Mouse (Mus musculus): Measurements from ENCODE around the gene AI464131. TPM values are rescaled to one million over a fixed set of nuclear protein-coding genes. Genes with fewer than 3 reads are reported as not detected.
"Not testable (repeated sequence)": the region's sequence is repeated elsewhere in the genome, so short reads cannot be mapped to it uniquely, and the experiment has no call there.

The AI464131 gene
- polyA plus RNA-seq, 1 experiment from 2014 or later: 9.7 TPM

DNA sequence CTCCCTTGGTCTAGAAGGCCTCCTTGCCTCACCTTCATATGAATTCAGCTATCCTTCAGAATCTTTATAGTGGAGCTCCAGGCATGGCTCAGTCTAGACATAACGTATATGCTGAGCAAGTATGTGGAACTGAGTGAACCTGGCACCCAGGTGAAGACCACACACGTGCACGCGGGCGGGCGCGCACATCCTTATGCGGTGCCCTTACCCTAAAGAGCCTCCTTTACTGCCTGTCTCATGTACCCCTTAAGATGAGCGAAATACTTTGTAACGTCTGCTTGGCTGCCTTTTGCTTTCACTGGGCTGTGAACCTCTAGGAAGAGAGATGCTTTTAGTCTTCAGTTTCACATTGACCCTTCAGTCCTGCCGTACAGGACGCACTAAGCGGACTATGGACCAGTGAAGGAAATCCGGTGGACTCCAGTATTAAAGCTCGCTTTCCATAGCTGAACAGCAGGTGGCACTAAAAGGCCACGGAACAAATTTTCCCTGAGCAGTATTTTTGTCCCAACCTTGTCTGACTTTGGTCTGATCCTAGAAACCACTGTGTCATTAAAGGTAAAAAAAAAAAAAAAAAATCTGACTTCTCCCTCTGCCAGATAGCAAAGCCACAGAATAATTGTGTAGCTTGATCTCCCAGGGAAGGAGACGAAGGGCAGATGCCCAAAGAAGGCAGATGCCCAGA, 34.3 kb downstream of the AI464131 start:
- Histone ChIP-seq H3K27ac (replicated peaks; ENCODE audit: low read depth, low read length) (no peak overlapping the region), H3K4me1 (ENCODE audit: control insufficient read depth, insufficient read depth, low read length) (no peaks in the 10 kb centered on the region), H3K9ac (replicated peaks; ENCODE audit: low read length) (no peak overlapping the region), H3K27me3 (ENCODE audit: control insufficient read depth, insufficient read depth, low read length) (no peaks in the 10 kb centered on the region), H3K9me3 (replicated peaks; ENCODE audit: control insufficient read depth, low read length) (no peaks in the 10 kb centered on the region), H3K4me2 (ENCODE audit: low read depth, low read length) (no peak overlapping the region), H3K4me3 (ENCODE audit: low read depth, low read length) (no peak overlapping the region), H3K36me3 (replicated peaks; ENCODE audit: control insufficient read depth, insufficient read depth, low read depth, low read length) (no peaks in the 10 kb centered on the region)
- DNase-seq (ENCODE audit: low spot score) (peak; percentile 80), ATAC-seq (replicated peaks; ENCODE audit: insufficient number of reproducible peaks, low FRiP score, low TSS enrichment, low read depth) (no peak)
- 60% methylated on average over 17 of the region's 17 CpGs for WGBS

DNA sequence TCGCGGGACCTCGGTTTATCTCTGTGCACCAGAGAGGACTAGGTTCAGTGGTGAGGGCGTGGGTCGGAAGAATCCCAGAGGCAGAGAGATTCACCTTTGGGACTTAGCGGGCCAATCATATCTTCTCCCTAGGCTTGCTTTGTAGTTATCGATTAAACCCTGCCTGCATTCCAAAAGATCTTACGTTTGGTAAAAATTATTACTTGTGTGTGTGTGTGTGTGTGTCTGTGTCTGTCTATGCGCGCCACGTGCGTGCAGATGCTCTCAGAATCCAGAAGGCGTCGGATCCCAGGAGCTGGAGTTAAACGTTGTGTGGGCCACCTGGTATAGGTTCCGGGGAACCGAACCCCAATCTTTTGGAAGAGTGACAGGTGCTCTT, 37.6 kb downstream of the AI464131 start:
- peak overlapping the region; percentile 37 for H3K4me2 ChIP-seq (ENCODE audit: low read depth, low read length)
- DNase-seq (ENCODE audit: low spot score) (peak; percentile 48), ATAC-seq (replicated peaks; ENCODE audit: insufficient number of reproducible peaks, low FRiP score, low TSS enrichment, low read depth) (no peak)
- peak overlapping the region; percentile 78 for H3K4me3 ChIP-seq (ENCODE audit: low read depth, low read length)
- 0 out of 2 replicates have a peak overlapping the region, but pooled peaks have one; percentile 17 for H3K27ac ChIP-seq (replicated peaks; ENCODE audit: low read depth, low read length)
- no peaks in the 10 kb centered on the region for H3K27me3 ChIP-seq (ENCODE audit: control insufficient read depth, insufficient read depth, low read length)
- H3K36me3 ChIP-seq (replicated peaks; ENCODE audit: control insufficient read depth, insufficient read depth, low read depth, low read length): no peaks in the 10 kb centered on the region
- 4% methylated on average over 17 of the region's 17 CpGs for WGBS
- no peaks in the 10 kb centered on the region for H3K4me1 ChIP-seq (ENCODE audit: control insufficient read depth, insufficient read depth, low read length)
- peak overlapping the region; percentile 69 for H3K9ac ChIP-seq (replicated peaks; ENCODE audit: low read length)
- H3K9me3 ChIP-seq (replicated peaks; ENCODE audit: control insufficient read depth, low read length): no peaks in the 10 kb centered on the region

DNA sequence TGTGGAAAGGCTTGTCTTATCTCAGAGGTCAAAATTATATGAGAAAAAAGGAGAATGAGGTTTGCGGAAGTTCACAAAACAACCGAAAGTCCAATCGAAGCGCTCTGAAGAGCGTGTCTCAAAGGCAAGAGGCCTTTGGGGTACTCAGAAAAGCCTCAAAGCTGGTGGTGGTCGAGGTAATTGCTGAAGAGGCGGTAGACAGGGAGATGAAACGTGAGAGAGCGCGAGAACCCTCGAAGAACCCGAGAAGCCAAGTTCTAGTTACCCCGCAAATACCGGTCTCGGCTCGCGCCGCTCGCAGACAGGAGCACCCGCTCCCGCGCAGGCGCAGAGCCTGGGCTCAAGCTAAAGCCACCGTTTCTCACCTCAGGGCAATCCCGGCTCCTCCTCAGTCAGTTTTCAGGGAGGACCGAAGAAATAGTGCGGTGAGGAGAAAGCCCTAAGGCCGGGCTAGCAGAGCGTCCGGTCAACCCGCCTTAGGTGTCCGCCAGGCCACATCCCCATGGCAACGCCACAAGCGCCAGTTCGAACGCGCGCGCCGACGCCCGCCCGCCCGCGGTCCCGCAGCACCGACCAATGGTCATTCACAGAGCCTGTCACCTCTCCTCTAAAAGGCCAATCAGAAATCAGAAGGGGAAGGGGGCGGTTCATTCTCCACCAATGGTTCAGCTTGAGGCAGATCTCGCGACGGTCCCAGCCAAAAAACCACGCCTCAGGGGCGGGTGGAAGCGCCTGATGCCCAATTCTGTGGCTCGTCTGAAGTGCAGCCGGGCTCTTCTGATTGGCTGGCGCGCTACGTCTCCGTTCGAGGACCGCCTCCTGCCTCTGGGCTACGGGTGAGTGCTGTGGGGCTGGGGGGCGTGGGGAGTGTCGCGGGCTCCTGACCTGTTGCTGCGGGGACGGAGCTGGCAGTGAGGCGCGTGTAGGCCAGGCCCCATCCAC, 38.3 kb downstream of the AI464131 start, which contains the start of the genes Kif24 and Nudt2:
TSS of gene Kif24 (minus strand) at position 543 of the 942 bp plus-strand sequence.
TSS of gene Nudt2 (plus strand) at position 807 of the 942 bp plus-strand sequence.
- ATAC-seq (replicated peaks; ENCODE audit: insufficient number of reproducible peaks, low FRiP score, low TSS enrichment, low read depth): peak; percentile 97
- Histone ChIP-seq H3K9me3 (replicated peaks; ENCODE audit: control insufficient read depth, low read length) (no peaks in the 10 kb centered on the region), H3K36me3 (replicated peaks; ENCODE audit: control insufficient read depth, insufficient read depth, low read depth, low read length) (no peaks in the 10 kb centered on the region), H3K9ac (replicated peaks; ENCODE audit: low read length) (peak within 1 kb of the TSS; percentile 69), H3K4me3 (ENCODE audit: low read depth, low read length) (peak within 1 kb of the TSS; percentile 78), H3K4me1 (ENCODE audit: control insufficient read depth, insufficient read depth, low read length) (no peaks in the 10 kb centered on the region), H3K4me2 (ENCODE audit: low read depth, low read length) (peak within 1 kb of the TSS; percentile 37), H3K27ac (replicated peaks; ENCODE audit: low read depth, low read length) (peak within 1 kb of the TSS; percentile 70; the same call in 1 of the 2 replicates), H3K27me3 (ENCODE audit: control insufficient read depth, insufficient read depth, low read length) (no peaks in the 10 kb centered on the region)
- DNase-seq (ENCODE audit: low spot score): peak; percentile 100
- WGBS: under 1% methylated on average over 70 of the region's 70 CpGs

DNA sequence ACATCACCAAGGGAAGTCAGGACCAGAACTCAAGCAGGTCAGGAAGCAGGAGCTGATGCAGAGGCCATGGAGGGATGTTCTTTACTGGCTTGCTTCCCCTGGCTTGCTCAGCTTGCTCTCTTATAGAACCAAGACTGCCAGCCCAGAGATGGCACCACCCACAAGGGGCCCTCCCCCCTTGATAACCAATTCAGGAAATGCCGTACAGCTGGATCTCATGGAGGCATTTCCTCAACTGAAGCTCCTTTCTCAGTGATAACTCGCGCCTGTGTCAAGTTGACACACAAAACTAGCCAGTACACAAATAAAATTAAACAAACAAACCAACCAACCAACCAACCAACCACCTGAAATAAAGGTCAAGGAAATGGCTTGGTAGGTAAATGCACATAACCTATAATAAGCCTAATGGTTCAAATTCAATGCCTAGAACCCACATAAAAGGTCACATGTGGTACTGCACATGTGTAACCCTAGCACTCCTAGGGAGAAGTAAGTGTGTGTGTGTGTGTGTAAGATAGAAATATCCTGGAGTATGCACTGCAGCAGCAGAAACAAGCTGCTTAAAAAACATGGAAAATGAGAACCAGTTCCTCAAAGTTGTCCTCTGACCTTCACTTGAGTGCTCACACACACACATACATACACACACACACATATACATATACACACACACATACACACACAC, 39.7 kb downstream of the AI464131 start:
- H3K4me1 ChIP-seq (ENCODE audit: control insufficient read depth, insufficient read depth, low read length); ATAC-seq (replicated peaks; ENCODE audit: insufficient number of reproducible peaks, low FRiP score, low TSS enrichment, low read depth); H3K27ac ChIP-seq (replicated peaks; ENCODE audit: low read depth, low read length); H3K4me2 ChIP-seq (ENCODE audit: low read depth, low read length); H3K4me3 ChIP-seq (ENCODE audit: low read depth, low read length); H3K9ac ChIP-seq (replicated peaks; ENCODE audit: low read length); H3K36me3 ChIP-seq (replicated peaks; ENCODE audit: control insufficient read depth, insufficient read depth, low read depth, low read length); H3K27me3 ChIP-seq (ENCODE audit: control insufficient read depth, insufficient read depth, low read length); H3K9me3 ChIP-seq (replicated peaks; ENCODE audit: control insufficient read depth, low read length); DNase-seq (ENCODE audit: low spot score): not testable (repeated sequence)
- 74% methylated on average over 3 of the region's 3 CpGs for WGBS

DNA sequence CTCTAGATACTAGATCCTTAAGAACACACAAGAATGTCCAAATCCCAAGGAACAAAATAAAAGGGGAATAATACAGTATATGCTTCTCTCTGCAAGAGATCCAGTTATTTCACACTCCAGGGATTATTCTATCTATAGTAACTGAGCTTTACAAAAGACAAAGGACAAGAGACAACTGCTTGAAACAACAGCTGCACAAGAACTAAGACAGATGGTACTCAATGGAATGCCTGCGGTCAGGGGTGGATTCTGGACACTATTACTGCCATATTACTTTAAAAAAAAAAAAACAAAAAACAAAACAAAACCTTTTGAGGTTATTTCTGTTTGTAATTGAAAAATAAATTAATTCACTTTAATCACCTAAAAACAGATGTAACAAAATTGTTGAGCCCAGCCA, 42.2 kb downstream of the AI464131 start:
- no peak overlapping the region for H3K9ac ChIP-seq (replicated peaks; ENCODE audit: low read length)
- no peak overlapping the region for H3K27ac ChIP-seq (replicated peaks; ENCODE audit: low read depth, low read length)
- H3K27me3 ChIP-seq (ENCODE audit: control insufficient read depth, insufficient read depth, low read length): no peaks in the 10 kb centered on the region
- H3K4me1 ChIP-seq (ENCODE audit: control insufficient read depth, insufficient read depth, low read length): no peaks in the 10 kb centered on the region
- H3K4me3 ChIP-seq (ENCODE audit: low read depth, low read length): no peak overlapping the region
- H3K4me2 ChIP-seq (ENCODE audit: low read depth, low read length): no peak overlapping the region
- no peaks in the 10 kb centered on the region for H3K36me3 ChIP-seq (replicated peaks; ENCODE audit: control insufficient read depth, insufficient read depth, low read depth, low read length)
- DNase-seq (ENCODE audit: low spot score) (no peak), ATAC-seq (replicated peaks; ENCODE audit: insufficient number of reproducible peaks, low FRiP score, low TSS enrichment, low read depth) (no peak)
- 97% methylated on average over 1 of the region's 1 CpGs for WGBS
- no peaks in the 10 kb centered on the region for H3K9me3 ChIP-seq (replicated peaks; ENCODE audit: control insufficient read depth, low read length)

DNA sequence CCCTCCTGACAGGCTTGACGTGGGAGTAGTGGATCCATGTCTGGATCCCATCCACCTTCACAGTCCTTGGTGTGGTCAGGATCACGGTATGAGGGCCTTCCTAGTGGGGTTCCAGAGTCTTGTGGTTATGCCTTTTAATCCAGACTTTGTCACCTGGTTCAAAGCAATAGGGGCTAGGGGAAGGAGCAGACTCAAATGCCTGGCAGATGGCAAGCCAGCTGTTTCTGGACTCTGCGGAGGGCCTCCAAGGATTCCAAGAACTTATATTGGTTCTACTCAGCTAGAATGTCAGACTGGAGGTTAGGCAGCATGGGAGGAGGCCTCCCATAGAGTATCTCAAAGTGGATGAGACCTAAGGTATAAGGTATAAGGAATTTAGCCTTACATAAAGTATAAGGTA, 55.3 kb downstream of the AI464131 start:
- no peak overlapping the region for H3K4me2 ChIP-seq (ENCODE audit: low read depth, low read length)
- H3K36me3 ChIP-seq (replicated peaks; ENCODE audit: control insufficient read depth, insufficient read depth, low read depth, low read length): peaks cover 2% of the 10 kb centered on the region; the same call in 1 of the 2 replicates
- H3K4me3 ChIP-seq (ENCODE audit: low read depth, low read length): no peak overlapping the region
- ATAC-seq (replicated peaks; ENCODE audit: insufficient number of reproducible peaks, low FRiP score, low TSS enrichment, low read depth) (no peak), DNase-seq (ENCODE audit: low spot score) (no peak)
- no peak overlapping the region for H3K27ac ChIP-seq (replicated peaks; ENCODE audit: low read depth, low read length)
- H3K9ac ChIP-seq (replicated peaks; ENCODE audit: low read length): no peak overlapping the region
- WGBS: 94% methylated on average over 3 of the region's 3 CpGs
- H3K4me1 ChIP-seq (ENCODE audit: control insufficient read depth, insufficient read depth, low read length): no peaks in the 10 kb centered on the region
- H3K9me3 ChIP-seq (replicated peaks; ENCODE audit: control insufficient read depth, low read length): no peaks in the 10 kb centered on the region
- H3K27me3 ChIP-seq (ENCODE audit: control insufficient read depth, insufficient read depth, low read length): no peaks in the 10 kb centered on the region
